Mouse (Mus musculus): ENCODE data around the gene Rfx7. TPM values are rescaled to one million over a fixed set of nuclear protein-coding genes. Genes with fewer than 3 reads are reported as not detected.
A peak's percentile ranks its signal among the peaks of the same experiment; 100 is the strongest.

The Rfx7 gene
- polyA plus RNA-seq, 1 experiment, result 6.4 TPM

DNA sequence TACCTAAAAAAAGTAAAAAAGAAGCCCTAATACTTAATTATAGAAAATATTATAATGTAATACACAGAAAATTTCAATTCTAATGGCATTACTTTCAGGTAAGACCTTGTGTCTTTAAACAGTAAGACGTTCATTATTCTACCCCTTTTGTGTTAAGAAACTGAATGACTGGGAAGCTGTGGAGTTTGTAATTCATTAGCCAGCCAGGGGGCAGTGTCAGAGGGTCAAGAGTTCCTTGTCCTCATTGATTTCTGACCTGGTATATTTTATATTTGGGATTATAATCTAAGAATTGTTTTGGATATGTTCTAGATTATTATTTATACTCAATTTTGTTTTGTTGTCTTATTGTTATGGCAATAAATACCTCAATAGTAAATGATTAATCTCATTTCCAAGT, 5.0 kb downstream of the Rfx7 start:
- no peaks in the 10 kb centered on the region for H3K36me3 ChIP-seq (ENCODE audit: control insufficient read depth, insufficient read depth, low read length)
- TF ChIP-seq POLR2A (IDR thresholded peaks at IDR 0.05; ENCODE audit: low read depth, low read length) (no peak), CTCF (conservative IDR thresholded peaks at IDR 0.05; ENCODE audit: insufficient read depth, insufficient read length, low read depth, low read length) (no peak)
- H3K27ac ChIP-seq (ENCODE audit: insufficient read depth, low read depth, low read length), result no peak overlapping the region
- H3K27me3 ChIP-seq (replicated peaks; ENCODE audit: control insufficient read depth, insufficient read depth, low read length), result no peaks in the 10 kb centered on the region
- no peak overlapping the region for H3K4me3 ChIP-seq (ENCODE audit: insufficient read depth, low read depth, low read length)
- DNase-seq, result peak; percentile 43
- H3K4me1 ChIP-seq (ENCODE audit: control insufficient read depth, insufficient read depth, low read length), result no peaks in the 10 kb centered on the region; the same call in 1 of the 2 replicates
- 29% methylated on average over 1 of the region's 1 CpGs for WGBS

DNA sequence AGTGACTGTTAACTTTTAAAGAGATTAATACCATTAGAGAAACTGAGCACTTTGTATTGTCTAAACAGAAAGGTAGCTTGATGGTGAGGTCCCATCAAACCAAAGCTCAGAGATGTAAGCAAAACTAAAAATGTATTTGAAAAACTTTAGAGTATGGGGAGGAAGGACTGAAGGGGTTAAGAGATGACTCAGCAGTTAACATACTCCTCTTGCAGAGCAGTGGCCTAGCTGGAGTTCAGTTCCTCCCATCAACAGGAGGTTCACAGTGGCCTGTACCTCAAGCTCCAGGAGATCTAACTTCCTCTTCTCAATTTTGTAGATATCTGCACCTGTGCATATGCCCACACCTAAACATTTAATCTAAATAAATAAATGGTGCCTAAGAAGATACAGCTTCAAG, 11.6 kb downstream of the Rfx7 start:
- H3K4me1 ChIP-seq (ENCODE audit: control insufficient read depth, insufficient read depth, low read length), result no peaks in the 10 kb centered on the region; the same call in 1 of the 2 replicates
- no peak for DNase-seq
- H3K27me3 ChIP-seq (replicated peaks; ENCODE audit: control insufficient read depth, insufficient read depth, low read length), result no peaks in the 10 kb centered on the region
- no peaks in the 10 kb centered on the region for H3K36me3 ChIP-seq (ENCODE audit: control insufficient read depth, insufficient read depth, low read length)
- no peak overlapping the region for H3K4me3 ChIP-seq (ENCODE audit: insufficient read depth, low read depth, low read length)
- TF ChIP-seq POLR2A (IDR thresholded peaks at IDR 0.05; ENCODE audit: low read depth, low read length) (no peak), CTCF (conservative IDR thresholded peaks at IDR 0.05; ENCODE audit: insufficient read depth, insufficient read length, low read depth, low read length) (no peak)
- H3K27ac ChIP-seq (ENCODE audit: insufficient read depth, low read depth, low read length), result no peak overlapping the region

DNA sequence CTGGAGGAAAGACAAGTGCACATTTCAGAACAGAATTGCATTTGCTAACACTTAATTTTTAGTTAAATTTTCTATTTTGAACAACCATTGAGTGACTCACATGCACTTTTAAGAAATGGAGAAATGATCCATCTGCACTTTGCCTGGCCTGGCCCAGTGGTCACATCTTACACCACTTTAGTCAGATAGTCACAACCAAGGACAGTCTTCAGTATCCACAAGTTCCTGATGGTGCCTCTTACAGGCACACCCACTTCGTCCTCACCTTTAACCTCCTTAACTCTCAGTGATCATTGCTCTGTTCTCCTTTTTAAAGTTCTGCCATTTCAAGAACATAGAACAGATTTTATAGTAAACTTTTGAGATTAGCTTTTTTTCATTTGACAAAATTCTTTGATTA, 26.7 kb downstream of the Rfx7 start:
- no peak for DNase-seq

GRCm38 (mm10) chr9:72560316-72560715, 28.3 kb downstream of the Rfx7 start:
- no peaks in the 10 kb centered on the region; the same call in 1 of the 2 replicates for H3K4me1 ChIP-seq (ENCODE audit: control insufficient read depth, insufficient read depth, low read length)
- 84% methylated on average over 2 of the region's 2 CpGs for WGBS
- no peaks in the 10 kb centered on the region for H3K36me3 ChIP-seq (ENCODE audit: control insufficient read depth, insufficient read depth, low read length)
- H3K4me3 ChIP-seq (ENCODE audit: insufficient read depth, low read depth, low read length), result no peak overlapping the region
- no peaks in the 10 kb centered on the region for H3K27me3 ChIP-seq (replicated peaks; ENCODE audit: control insufficient read depth, insufficient read depth, low read length)
- TF ChIP-seq CTCF (conservative IDR thresholded peaks at IDR 0.05; ENCODE audit: insufficient read depth, insufficient read length, low read depth, low read length) (no peak), POLR2A (IDR thresholded peaks at IDR 0.05; ENCODE audit: low read depth, low read length) (no peak)
- DNase-seq, result no peak
- H3K27ac ChIP-seq (ENCODE audit: insufficient read depth, low read depth, low read length), result no peak overlapping the region

More for the DNA sequence above, 26.7 kb downstream of the Rfx7 start:
- WGBS, result 75% methylated on average over 1 of the region's 1 CpGs
- no peaks in the 10 kb centered on the region for H3K27me3 ChIP-seq (replicated peaks; ENCODE audit: control insufficient read depth, insufficient read depth, low read length)
- H3K27ac ChIP-seq (ENCODE audit: insufficient read depth, low read depth, low read length), result no peak overlapping the region
- no peak overlapping the region for H3K4me3 ChIP-seq (ENCODE audit: insufficient read depth, low read depth, low read length)
- no peak for TF ChIP-seq CTCF (conservative IDR thresholded peaks at IDR 0.05; ENCODE audit: insufficient read depth, insufficient read length, low read depth, low read length)
- TF ChIP-seq POLR2A (IDR thresholded peaks at IDR 0.05; ENCODE audit: low read depth, low read length), result no peak
- H3K4me1 ChIP-seq (ENCODE audit: control insufficient read depth, insufficient read depth, low read length), result no peaks in the 10 kb centered on the region; the same call in 1 of the 2 replicates
- no peaks in the 10 kb centered on the region for H3K36me3 ChIP-seq (ENCODE audit: control insufficient read depth, insufficient read depth, low read length)

DNA sequence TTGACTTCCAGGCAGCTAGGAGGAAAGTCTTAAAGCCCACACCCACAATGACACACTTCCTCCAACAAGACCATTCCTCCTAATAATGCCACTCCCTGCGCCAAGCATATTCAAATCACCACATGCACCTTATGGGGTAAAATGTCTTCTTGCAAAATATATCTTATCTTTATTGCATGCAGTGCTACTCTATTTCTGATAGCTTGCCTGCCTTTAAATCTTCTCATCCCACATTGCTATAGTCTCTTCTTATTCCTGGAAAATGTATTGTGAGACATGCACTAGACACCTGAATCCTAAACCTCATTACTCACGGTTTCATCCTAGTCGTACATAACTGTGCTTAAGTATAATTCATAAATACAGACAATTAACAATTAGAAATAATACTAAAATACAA, 31.2 kb downstream of the Rfx7 start:
- no peak overlapping the region for H3K4me3 ChIP-seq (ENCODE audit: insufficient read depth, low read depth, low read length)
- TF ChIP-seq CTCF (conservative IDR thresholded peaks at IDR 0.05; ENCODE audit: insufficient read depth, insufficient read length, low read depth, low read length) (no peak), POLR2A (IDR thresholded peaks at IDR 0.05; ENCODE audit: low read depth, low read length) (no peak)
- no peak overlapping the region for H3K27ac ChIP-seq (ENCODE audit: insufficient read depth, low read depth, low read length)
- WGBS, result 94% methylated on average over 3 of the region's 3 CpGs
- no peaks in the 10 kb centered on the region for H3K36me3 ChIP-seq (ENCODE audit: control insufficient read depth, insufficient read depth, low read length)
- no peak for DNase-seq
- H3K27me3 ChIP-seq (replicated peaks; ENCODE audit: control insufficient read depth, insufficient read depth, low read length), result no peaks in the 10 kb centered on the region
- no peaks in the 10 kb centered on the region; the same call in 1 of the 2 replicates for H3K4me1 ChIP-seq (ENCODE audit: control insufficient read depth, insufficient read depth, low read length)

DNA sequence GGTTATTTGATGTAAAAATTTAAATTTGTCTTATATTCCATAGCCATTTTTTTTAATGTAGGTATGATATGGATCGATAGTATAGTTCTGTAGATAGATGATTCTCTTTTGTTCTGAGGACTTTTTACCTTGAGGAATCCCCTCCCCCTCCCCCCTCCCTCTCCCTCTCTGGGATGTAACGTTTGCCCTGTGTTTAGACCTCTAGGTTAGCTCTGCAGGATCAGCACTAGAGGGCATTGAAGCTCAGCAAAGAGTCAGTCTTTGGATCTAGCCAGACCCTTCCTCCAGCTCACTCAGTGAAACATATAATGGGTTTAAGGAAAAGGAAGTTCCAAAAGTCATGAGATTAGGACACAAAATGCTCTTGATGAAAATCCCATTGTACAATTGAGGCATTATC, 35.1 kb downstream of the Rfx7 start:
- TF ChIP-seq CTCF (conservative IDR thresholded peaks at IDR 0.05; ENCODE audit: insufficient read depth, insufficient read length, low read depth, low read length), result no peak
- TF ChIP-seq POLR2A (IDR thresholded peaks at IDR 0.05; ENCODE audit: low read depth, low read length), result no peak
- WGBS, result 57% methylated on average over 2 of the region's 2 CpGs
- Histone ChIP-seq H3K4me1 (ENCODE audit: control insufficient read depth, insufficient read depth, low read length) (no peaks in the 10 kb centered on the region; the same call in 1 of the 2 replicates), H3K27ac (ENCODE audit: insufficient read depth, low read depth, low read length) (no peak overlapping the region), H3K27me3 (replicated peaks; ENCODE audit: control insufficient read depth, insufficient read depth, low read length) (no peaks in the 10 kb centered on the region), H3K4me3 (ENCODE audit: insufficient read depth, low read depth, low read length) (no peak overlapping the region), H3K36me3 (ENCODE audit: control insufficient read depth, insufficient read depth, low read length) (no peaks in the 10 kb centered on the region)
- no peak for DNase-seq

- peak; percentile 3 for DNase-seq
- H3K4me1 ChIP-seq (ENCODE audit: control insufficient read depth, insufficient read depth, low read length), result no peaks in the 10 kb centered on the region
- no peak overlapping the region for H3K4me3 ChIP-seq (ENCODE audit: insufficient read depth, low read depth, low read length)
- H3K27ac ChIP-seq (ENCODE audit: insufficient read depth, low read depth, low read length), result no peak overlapping the region
- H3K27me3 ChIP-seq (replicated peaks; ENCODE audit: control insufficient read depth, insufficient read depth, low read length), result no peaks in the 10 kb centered on the region
- TF ChIP-seq CTCF (conservative IDR thresholded peaks at IDR 0.05; ENCODE audit: insufficient read depth, insufficient read length, low read depth, low read length), result no peak
- TF ChIP-seq POLR2A (IDR thresholded peaks at IDR 0.05; ENCODE audit: low read depth, low read length), result no peak
- 0 out of 2 replicates have a peak, but pooled peaks cover 3% of the 10 kb centered on the region for H3K36me3 ChIP-seq (ENCODE audit: control insufficient read depth, insufficient read depth, low read length)
- 28% methylated on average over 3 of the region's 3 CpGs for WGBS
Observed at GRCm38 (mm10) chr9:72580216-72580615, 48.2 kb downstream of the Rfx7 start.
